Mouse (Mus musculus) megakaryocyte, embryonic 14.5 days (primary cell): Measurements from ENCODE around the gene Dock2. TPM values are rescaled to one million over a fixed set of nuclear protein-coding genes. Genes with fewer than 3 reads are reported as not detected.

ENCODE experiments used
- H3K27me3 ChIP-seq: replicated peaks from 2 replicates; pipeline ENCODE3; 2012; ENCODE audit warnings: inconsistent platforms
- H3K36me3 ChIP-seq: replicated peaks from 2 replicates; pipeline ENCODE3; 2012; ENCODE audit warnings: low read length, inconsistent platforms, mixed read lengths
- H3K4me1 ChIP-seq: 2 replicates; pipeline ENCODE4 v1.6.1; 2012; ENCODE audit warnings: inconsistent platforms
- H3K4me3 ChIP-seq: replicated peaks from 2 replicates; pipeline ENCODE3; 2012; ENCODE audit warnings: moderate library complexity, mild to moderate bottlenecking, inconsistent platforms
- H3K9me3 ChIP-seq: 2 replicates; pipeline ENCODE4 v1.6.1; 2012; ENCODE audit warnings: inconsistent platforms
- FLI1 ChIP-seq: IDR thresholded peaks from 2 replicates; pipeline ENCODE4 v1.6.1; 2012; ENCODE audit warnings: low read length, inconsistent platforms, mixed read lengths
- GATA1 ChIP-seq: IDR thresholded peaks from 3 replicates; pipeline ENCODE4 v1.6.1; 2012; ENCODE audit warnings: mixed read lengths, low read length, inconsistent platforms, borderline replicate concordance
- polyA plus RNA-seq: library from polyadenylated mRNA; stranded (reverse); fragments of >175 nt; gene quantifications from 2 replicates; pipeline ENCODE4 v1.2.3, GENCODE M21; 2012; ENCODE audit warnings: low replicate concordance; ENCODE audit not compliant: insufficient read depth

Dock2 gene
- polyA plus RNA-seq, 1 experiment, result 15.1 TPM

DNA sequence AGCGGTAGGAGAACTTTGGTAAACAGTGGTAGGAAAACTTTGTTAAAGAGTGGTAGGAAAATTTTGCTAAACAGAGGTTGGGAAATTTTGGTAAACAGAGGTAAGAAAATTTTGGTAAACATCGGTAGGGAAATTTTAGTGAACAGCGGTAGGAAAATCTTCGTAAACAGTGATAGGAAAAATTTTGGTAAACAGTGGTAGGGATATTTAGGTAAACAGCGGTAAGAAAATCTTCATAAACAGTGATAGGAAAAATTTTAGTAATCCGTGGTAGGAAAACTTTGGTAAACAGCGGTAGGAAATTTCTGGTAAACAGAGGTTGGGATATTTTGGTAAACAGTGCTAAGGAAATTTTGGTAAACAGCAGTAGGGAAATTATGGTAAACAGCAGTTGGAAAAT, 239.1 kb downstream of the Dock2 start:
- TF ChIP-seq FLI1 (no peak), GATA1 (no peak)
- Histone ChIP-seq H3K36me3 (peaks cover 7% of the 10 kb centered on the region), H3K4me1 (no peaks in the 10 kb centered on the region), H3K27me3 (no peaks in the 10 kb centered on the region), H3K9me3 (peaks cover 8% of the 10 kb centered on the region), H3K4me3 (no peak overlapping the region)

DNA sequence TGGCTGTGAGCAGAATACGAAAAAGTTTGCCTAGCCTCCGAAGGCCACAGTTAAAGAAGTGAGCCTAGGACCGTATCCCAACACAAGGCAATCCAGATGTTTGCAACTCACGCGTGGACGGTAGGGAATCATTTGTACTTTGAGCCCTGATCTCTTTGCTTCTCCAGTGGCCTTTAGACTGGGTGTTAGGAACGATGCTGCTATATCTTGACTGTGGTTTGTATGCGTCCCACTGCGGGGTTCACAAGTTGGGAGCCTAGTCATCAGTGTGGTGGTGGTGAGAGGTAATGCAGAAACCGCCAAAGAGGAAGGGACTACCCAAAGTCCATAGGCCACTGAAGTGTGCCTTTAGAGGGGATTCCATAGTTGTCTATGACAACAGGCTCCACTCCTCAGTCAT, 251.6 kb downstream of the Dock2 start:
- H3K27me3 ChIP-seq, result no peaks in the 10 kb centered on the region
- no peak for TF ChIP-seq GATA1
- TF ChIP-seq FLI1, result no peak
- H3K9me3 ChIP-seq, result no peaks in the 10 kb centered on the region
- H3K4me1 ChIP-seq, result peaks cover 6% of the 10 kb centered on the region; the same call in 1 of the 2 replicates
- peaks cover 20% of the 10 kb centered on the region for H3K36me3 ChIP-seq
- no peak overlapping the region for H3K4me3 ChIP-seq

DNA sequence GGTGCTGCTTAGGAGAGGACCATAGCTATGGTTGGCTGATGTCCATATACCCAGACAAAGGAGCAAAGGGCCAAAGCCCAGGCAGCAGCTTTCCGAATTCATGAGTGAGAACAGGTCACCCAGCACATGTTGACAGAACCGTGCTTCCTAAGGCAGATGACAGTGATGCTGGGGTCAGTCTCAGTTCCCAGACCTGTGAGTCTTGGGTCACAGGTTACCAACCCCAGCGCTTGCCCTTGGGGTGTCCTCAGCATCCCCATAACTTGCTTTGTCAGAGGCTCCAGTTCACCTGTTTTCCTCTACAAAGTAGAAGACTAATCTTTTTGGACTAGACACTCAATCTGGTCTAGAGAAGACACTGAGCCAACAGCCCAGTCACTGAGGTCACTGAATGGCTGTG, 252.7 kb downstream of the Dock2 start:
- Histone ChIP-seq H3K9me3 (no peaks in the 10 kb centered on the region; the same call in 1 of the 2 replicates), H3K27me3 (no peaks in the 10 kb centered on the region), H3K4me1 (peaks cover 11% of the 10 kb centered on the region), H3K36me3 (peaks cover 11% of the 10 kb centered on the region), H3K4me3 (no peak overlapping the region)
- no peak for TF ChIP-seq GATA1
- no peak for TF ChIP-seq FLI1

DNA sequence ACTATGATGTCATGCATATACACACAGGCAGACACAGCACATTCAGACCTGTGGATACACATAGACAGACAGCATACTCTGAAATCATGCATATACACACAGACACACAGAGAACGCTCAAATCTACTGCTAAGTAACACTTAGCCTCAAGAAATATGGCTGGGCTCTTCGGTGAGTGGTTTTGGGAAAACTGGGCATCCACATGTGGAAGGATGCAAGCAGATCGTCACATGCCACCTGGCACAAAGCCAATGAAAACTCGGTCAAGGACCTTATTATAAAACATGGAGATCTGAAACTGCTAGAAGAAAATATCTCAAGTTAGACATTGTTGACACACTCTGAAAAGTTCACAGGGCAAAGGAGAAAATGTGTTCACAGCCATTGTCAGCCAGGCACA, 255.7 kb downstream of the Dock2 start:
- Histone ChIP-seq H3K4me3 (no peak overlapping the region), H3K9me3 (no peaks in the 10 kb centered on the region; the same call in 1 of the 2 replicates), H3K27me3 (no peaks in the 10 kb centered on the region), H3K36me3 (peaks cover 2% of the 10 kb centered on the region), H3K4me1 (peaks cover 32% of the 10 kb centered on the region)
- TF ChIP-seq GATA1 (no peak), FLI1 (no peak)

DNA sequence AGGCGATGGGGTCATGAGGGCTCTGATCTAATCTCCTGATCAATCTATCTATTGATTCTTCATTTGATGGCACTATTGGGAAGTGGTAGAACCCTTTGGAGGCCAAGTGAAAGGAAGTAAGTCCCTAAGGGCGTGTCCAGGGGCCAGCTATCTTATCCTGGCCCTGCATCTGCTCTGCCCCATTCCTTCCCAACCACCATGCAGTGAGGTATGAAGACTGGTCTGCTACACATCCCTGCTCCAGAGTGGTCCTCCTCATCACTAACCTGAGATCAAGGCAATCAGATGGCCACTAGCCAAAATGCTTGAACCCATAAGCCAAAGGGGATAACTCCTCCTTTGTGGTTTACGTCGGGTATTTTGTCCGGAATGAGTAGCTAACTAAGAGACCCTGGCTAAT, 256.5 kb downstream of the Dock2 start:
- Histone ChIP-seq H3K4me3 (no peak overlapping the region), H3K4me1 (peaks cover 32% of the 10 kb centered on the region), H3K36me3 (peaks cover 2% of the 10 kb centered on the region), H3K9me3 (no peaks in the 10 kb centered on the region; the same call in 1 of the 2 replicates), H3K27me3 (no peaks in the 10 kb centered on the region)
- TF ChIP-seq FLI1 (no peak), GATA1 (no peak)

DNA sequence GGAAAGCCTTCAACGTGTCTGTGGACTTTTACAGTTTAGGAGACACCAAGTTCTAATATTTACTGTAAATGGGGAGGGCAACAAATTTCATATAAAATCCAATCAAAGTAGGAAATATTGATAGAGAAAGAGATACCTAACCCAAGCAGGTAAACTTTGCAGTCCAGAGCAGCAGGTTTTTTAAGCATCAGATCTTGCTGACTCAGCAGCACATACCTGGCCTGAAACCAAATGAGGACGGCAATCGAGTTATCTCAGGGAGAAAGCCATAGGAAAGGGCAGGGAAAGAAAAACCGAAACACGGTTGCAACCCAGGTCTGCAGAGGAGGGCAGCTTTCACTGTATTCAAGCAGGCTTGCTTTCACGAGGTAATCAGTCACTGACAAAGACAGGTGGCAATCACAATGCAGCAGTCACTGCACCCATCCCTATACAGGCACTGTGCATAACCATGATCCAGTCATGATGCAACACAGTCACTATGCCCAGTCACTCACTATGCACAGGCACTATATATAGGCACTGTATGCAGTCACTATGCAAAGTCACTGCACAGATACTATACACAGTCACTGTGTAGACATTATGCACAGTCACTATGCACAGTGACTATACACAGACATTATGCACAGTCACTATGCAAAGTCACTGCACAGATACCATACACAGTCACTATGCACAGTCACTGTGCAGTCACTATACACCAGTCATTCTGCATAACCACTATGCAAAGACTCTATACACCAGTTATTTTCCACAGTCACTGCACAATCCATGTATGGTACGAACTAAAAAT, 258.4 kb downstream of the Dock2 start:
- no peaks in the 10 kb centered on the region; the same call in 1 of the 2 replicates for H3K9me3 ChIP-seq
- no peaks in the 10 kb centered on the region for H3K27me3 ChIP-seq
- peak overlapping the region; percentile 54 for H3K4me3 ChIP-seq
- H3K4me1 ChIP-seq, result peaks cover 32% of the 10 kb centered on the region
- H3K36me3 ChIP-seq, result peaks cover 2% of the 10 kb centered on the region
- peak; percentile 43; the same call in 1 of the 3 replicates for TF ChIP-seq GATA1
- TF ChIP-seq FLI1, result no peak

DNA sequence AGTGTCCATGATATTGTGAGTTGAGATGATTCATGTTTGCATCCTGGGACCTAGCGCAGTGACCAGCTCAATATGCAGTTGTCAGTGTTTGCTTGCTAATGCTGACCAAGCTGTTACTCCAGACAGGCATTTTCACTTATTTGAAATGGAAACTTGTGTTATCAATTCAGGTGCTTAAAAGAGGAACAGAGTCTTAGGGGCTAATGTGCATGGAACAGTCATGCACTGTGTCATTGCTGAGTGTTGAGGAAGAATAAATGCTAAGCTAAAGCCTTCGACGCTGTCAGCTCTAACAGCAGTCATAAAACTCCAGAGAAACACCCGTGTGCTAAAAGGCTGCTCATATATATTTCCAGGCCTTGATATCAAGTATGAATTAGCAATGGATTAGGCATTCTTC, 259.1 kb downstream of the Dock2 start:
- Histone ChIP-seq H3K4me3 (no peak overlapping the region), H3K27me3 (no peaks in the 10 kb centered on the region), H3K36me3 (peaks cover 2% of the 10 kb centered on the region), H3K9me3 (no peaks in the 10 kb centered on the region; the same call in 1 of the 2 replicates), H3K4me1 (peaks cover 29% of the 10 kb centered on the region)
- no peak for TF ChIP-seq FLI1
- no peak for TF ChIP-seq GATA1

DNA sequence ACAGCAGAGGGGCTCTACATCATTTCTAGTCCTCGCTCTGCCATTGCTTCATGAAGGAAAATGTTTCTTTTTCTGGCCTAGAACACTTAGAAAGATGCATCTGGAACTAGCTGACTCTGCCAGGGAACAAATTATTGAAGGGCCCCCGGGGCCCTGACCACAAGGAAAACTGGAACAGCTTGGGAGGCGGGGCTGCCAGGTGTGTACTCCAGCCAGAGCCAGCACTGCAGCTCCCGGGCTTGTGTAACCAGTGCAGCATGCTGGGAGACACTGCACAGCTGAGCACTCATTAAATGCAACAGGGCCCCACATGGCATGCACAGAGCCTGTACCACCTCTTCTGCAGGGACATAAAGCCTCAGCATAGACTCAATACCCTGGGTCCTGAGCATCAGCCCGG, 265.1 kb downstream of the Dock2 start:
- Histone ChIP-seq H3K4me1 (0 out of 2 replicates have a peak, but pooled peaks cover 4% of the 10 kb centered on the region), H3K36me3 (peaks cover 4% of the 10 kb centered on the region), H3K9me3 (no peaks in the 10 kb centered on the region), H3K4me3 (no peak overlapping the region), H3K27me3 (no peaks in the 10 kb centered on the region)
- TF ChIP-seq GATA1, result no peak
- TF ChIP-seq FLI1, result no peak

DNA sequence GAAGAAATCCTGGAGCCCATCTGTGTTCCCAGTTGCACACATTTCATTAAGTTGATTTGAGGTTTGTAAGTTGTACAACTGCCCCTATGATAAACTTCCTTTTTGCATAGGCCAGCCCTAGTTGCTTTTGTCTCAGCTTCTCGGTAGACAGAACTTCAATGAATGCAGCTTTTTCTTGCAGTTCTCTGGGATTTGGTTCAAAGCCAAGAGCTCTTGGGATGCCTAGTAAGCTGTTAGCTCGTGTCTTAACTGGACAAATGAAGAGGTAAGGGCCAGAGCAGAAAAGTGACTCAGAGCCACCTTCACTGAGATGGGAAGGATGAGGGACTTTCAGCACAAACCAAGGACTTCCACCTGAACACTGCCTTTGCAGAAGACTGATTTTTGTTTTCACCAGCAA, 266.7 kb downstream of the Dock2 start:
- H3K9me3 ChIP-seq, result no peaks in the 10 kb centered on the region
- TF ChIP-seq GATA1, result no peak
- no peak for TF ChIP-seq FLI1

DNA sequence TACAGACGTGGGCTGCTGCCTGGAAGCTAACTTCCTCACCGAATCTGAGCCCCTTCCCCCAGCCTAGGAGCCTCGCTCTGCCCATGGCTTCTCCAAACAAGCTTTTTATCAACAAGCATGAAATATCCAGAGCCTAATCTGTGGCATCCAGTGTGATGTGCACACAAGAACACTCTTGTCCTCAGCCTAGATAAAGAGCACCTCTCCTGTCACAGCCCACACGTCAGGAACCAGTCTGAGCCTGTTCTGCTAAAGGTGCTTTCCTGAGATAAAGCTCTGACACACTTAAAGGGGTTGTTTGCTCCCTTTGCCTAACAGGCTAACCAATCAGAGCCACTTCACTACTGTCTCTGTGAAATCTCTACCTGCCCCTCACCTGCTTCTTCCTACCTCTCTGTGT, 268.4 kb downstream of the Dock2 start:
- TF ChIP-seq GATA1 (no peak), FLI1 (no peak)
- H3K27me3 ChIP-seq, result no peaks in the 10 kb centered on the region
- H3K4me3 ChIP-seq, result no peak overlapping the region
- peaks cover 16% of the 10 kb centered on the region for H3K36me3 ChIP-seq
- H3K4me1 ChIP-seq, result 0 out of 2 replicates have a peak, but pooled peaks cover 4% of the 10 kb centered on the region
- no peaks in the 10 kb centered on the region for H3K9me3 ChIP-seq

More for the DNA sequence above, 266.7 kb downstream of the Dock2 start:
- Histone ChIP-seq H3K4me3 (no peak overlapping the region), H3K27me3 (no peaks in the 10 kb centered on the region), H3K4me1 (0 out of 2 replicates have a peak, but pooled peaks cover 4% of the 10 kb centered on the region), H3K36me3 (peaks cover 7% of the 10 kb centered on the region)
